Mouse (Mus musculus): ENCODE results near the gene Rnf5. TPM values are rescaled to one million over a fixed set of nuclear protein-coding genes. Genes with fewer than 3 reads are reported as not detected.

The Rnf5 gene
- total RNA-seq, 1 experiment: 22.8 TPM

DNA sequence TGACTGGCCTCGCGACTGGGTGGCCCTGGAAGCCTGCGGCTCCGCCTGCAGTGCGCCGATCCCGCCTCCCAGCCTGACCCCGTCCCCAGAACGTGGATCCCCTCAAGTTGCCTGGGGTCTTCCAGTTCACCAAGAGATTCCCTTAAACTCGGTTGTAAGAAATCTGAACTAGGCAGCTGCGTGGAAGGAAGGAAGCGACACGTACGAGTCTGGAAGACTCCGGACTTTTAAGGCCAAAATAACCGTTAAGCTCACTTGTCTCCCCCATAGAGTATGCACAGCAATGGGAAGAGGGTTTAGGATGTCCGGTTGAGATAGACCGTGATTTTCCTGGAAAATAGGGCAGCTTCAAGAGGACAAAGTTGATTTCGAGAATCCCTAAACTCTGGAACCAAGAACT lies 15.7 kb downstream of the Rnf5 start:
- TF ChIP-seq ZC3H11A (IDR thresholded peaks at IDR 0.05; ENCODE audit: borderline replicate concordance, low read depth, low read length): no peak
- no peak for TF ChIP-seq HCFC1 (IDR thresholded peaks at IDR 0.05; ENCODE audit: borderline replicate concordance, insufficient read depth, low read length)
- no peak for TF ChIP-seq CHD2 (IDR thresholded peaks at IDR 0.05; ENCODE audit: low read depth, low read length)
- no peak for TF ChIP-seq ZNF384 (IDR thresholded peaks at IDR 0.05; ENCODE audit: low read depth, low read length)
- TF ChIP-seq MAFK (IDR thresholded peaks at IDR 0.05; ENCODE audit: insufficient read depth, low read depth, low read length): no peak
- Histone ChIP-seq H3K36me3 (ENCODE audit: control insufficient read depth, insufficient read depth, low read length, poor library complexity, severe bottlenecking) (no peaks in the 10 kb centered on the region), H3K27ac (ENCODE audit: insufficient read depth, low read depth, low read length, poor library complexity, severe bottlenecking) (peak overlapping the region; percentile 47; the same call in 1 of the 2 replicates), H3K9ac (ENCODE audit: insufficient read depth, low read depth, low read length, poor library complexity, severe bottlenecking) (peak overlapping the region; percentile 96), H3K4me3 (ENCODE audit: insufficient read depth in 1 of 2, low read depth in 1 of 2, low read length in 2 of 2, poor library complexity in 1 of 2, severe bottlenecking in 1 of 2) (peak overlapping the region; percentile 91 to 95), H3K9me3 (ENCODE audit: control insufficient read depth, insufficient read depth, low read depth, low read length) (no peaks in the 10 kb centered on the region), H3K4me1 (ENCODE audit: control insufficient read depth in 2 of 2, insufficient read depth in 2 of 2, low read length in 2 of 2, poor library complexity in 1 of 2) (peaks cover 15 to 25% of the 10 kb centered on the region in 2 experiments)
- DNase-seq (ENCODE audit: low read depth, low spot score): no peak
- in situ Hi-C loops (cut with MboI; ENCODE audit: low sequenced_read_pairs in 2 of 2, unreplicated experiment in 2 of 2): no loop called here

DNA sequence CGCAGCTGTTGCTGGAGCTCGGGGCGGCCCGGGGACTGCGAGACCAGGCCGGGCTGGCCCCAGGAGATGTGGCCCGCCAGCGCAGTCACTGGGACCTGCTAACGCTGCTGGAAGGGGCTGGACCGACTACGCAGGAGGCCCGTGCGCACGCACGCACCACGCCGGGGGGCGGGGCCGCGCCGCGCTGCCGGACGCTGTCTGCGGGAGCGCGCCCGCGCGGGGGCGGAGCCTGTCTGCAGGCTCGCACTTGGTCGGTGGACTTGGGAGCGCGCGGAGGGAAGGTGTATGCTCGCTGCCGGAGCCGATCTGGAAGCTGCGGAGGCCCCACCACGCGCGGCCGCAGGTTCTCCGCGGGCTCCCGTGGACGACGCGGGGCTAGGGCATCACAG lies 16.1 kb downstream of the Rnf5 start:
- H3K4me1 ChIP-seq (ENCODE audit: control insufficient read depth in 2 of 2, insufficient read depth in 2 of 2, low read length in 2 of 2, poor library complexity in 1 of 2): peaks cover 15 to 25% of the 10 kb centered on the region in 2 experiments
- peak overlapping the region; percentile 90 for H3K27ac ChIP-seq (ENCODE audit: insufficient read depth, low read depth, low read length, poor library complexity, severe bottlenecking)

DNA sequence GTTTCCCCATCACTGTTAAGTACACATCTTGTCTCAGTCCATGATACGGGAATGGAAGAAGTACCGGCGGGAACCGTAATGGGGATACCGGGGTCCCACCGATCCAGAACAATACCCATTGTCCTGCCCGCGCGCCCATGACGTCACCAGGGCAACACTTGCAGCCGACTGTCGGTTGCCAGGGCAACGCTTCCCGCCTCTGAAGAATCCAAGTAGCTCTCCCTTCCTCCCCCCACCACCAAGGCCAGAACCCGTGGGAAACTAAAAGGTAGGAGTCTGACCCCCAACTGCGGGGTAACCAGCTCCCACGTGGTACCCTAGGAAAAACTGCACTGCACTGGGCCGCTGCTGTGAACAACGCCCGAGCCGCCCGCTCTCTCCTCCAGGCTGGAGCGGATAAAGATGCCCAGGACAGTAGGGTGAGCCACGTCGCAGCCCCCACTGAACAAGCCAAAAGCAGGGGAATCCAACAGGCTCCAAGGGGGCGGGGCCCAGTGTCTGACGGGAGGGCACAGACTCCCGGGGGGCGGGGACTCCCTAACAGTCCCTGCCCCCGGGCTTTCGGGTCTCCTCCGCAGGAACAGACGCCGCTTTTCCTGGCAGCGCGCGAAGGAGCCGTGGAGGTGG lies 16.6 kb downstream of the Rnf5 start:
- in situ Hi-C loops (cut with MboI; ENCODE audit: low sequenced_read_pairs in 2 of 2, unreplicated experiment in 2 of 2): no loop called here
- Histone ChIP-seq H3K4me1 (ENCODE audit: control insufficient read depth in 2 of 2, insufficient read depth in 2 of 2, low read length in 2 of 2, poor library complexity in 1 of 2) (peaks cover 15 to 25% of the 10 kb centered on the region in 2 experiments), H3K9ac (ENCODE audit: insufficient read depth, low read depth, low read length, poor library complexity, severe bottlenecking) (peak overlapping the region; percentile 77), H3K9me3 (ENCODE audit: control insufficient read depth, insufficient read depth, low read depth, low read length) (no peaks in the 10 kb centered on the region), H3K36me3 (ENCODE audit: control insufficient read depth, insufficient read depth, low read length, poor library complexity, severe bottlenecking) (no peaks in the 10 kb centered on the region), H3K27ac (ENCODE audit: insufficient read depth, low read depth, low read length, poor library complexity, severe bottlenecking) (peak overlapping the region; percentile 90), H3K4me3 (ENCODE audit: insufficient read depth in 1 of 2, low read depth in 1 of 2, low read length in 2 of 2, poor library complexity in 1 of 2, severe bottlenecking in 1 of 2) (peak overlapping the region; percentile 91 to 95)
- TF ChIP-seq HCFC1 (IDR thresholded peaks at IDR 0.05; ENCODE audit: borderline replicate concordance, insufficient read depth, low read length): no peak; the same call in 1 of the 2 replicates
- TF ChIP-seq MAFK (IDR thresholded peaks at IDR 0.05; ENCODE audit: insufficient read depth, low read depth, low read length): no peak
- no peak for TF ChIP-seq CHD2 (IDR thresholded peaks at IDR 0.05; ENCODE audit: low read depth, low read length)
- no peak for TF ChIP-seq ZC3H11A (IDR thresholded peaks at IDR 0.05; ENCODE audit: borderline replicate concordance, low read depth, low read length)
- TF ChIP-seq ZNF384 (IDR thresholded peaks at IDR 0.05; ENCODE audit: low read depth, low read length): no peak
- DNase-seq (ENCODE audit: low read depth, low spot score): peak; percentile 89

More for the DNA sequence above, 16.1 kb downstream of the Rnf5 start:
- Histone ChIP-seq H3K36me3 (ENCODE audit: control insufficient read depth, insufficient read depth, low read length, poor library complexity, severe bottlenecking) (no peaks in the 10 kb centered on the region), H3K4me3 (ENCODE audit: insufficient read depth in 1 of 2, low read depth in 1 of 2, low read length in 2 of 2, poor library complexity in 1 of 2, severe bottlenecking in 1 of 2) (peak overlapping the region; percentile 91 to 95), H3K9me3 (ENCODE audit: control insufficient read depth, insufficient read depth, low read depth, low read length) (no peaks in the 10 kb centered on the region), H3K9ac (ENCODE audit: insufficient read depth, low read depth, low read length, poor library complexity, severe bottlenecking) (peak overlapping the region; percentile 96)
- TF ChIP-seq CHD2 (IDR thresholded peaks at IDR 0.05; ENCODE audit: low read depth, low read length) (no peak), MAFK (IDR thresholded peaks at IDR 0.05; ENCODE audit: insufficient read depth, low read depth, low read length) (no peak), ZC3H11A (IDR thresholded peaks at IDR 0.05; ENCODE audit: borderline replicate concordance, low read depth, low read length) (no peak), HCFC1 (IDR thresholded peaks at IDR 0.05; ENCODE audit: borderline replicate concordance, insufficient read depth, low read length) (no peak; the same call in 1 of the 2 replicates), ZNF384 (IDR thresholded peaks at IDR 0.05; ENCODE audit: low read depth, low read length) (no peak)
- in situ Hi-C loops (cut with MboI; ENCODE audit: low sequenced_read_pairs in 2 of 2, unreplicated experiment in 2 of 2): no loop called here
- no peak for DNase-seq (ENCODE audit: low read depth, low spot score)

DNA sequence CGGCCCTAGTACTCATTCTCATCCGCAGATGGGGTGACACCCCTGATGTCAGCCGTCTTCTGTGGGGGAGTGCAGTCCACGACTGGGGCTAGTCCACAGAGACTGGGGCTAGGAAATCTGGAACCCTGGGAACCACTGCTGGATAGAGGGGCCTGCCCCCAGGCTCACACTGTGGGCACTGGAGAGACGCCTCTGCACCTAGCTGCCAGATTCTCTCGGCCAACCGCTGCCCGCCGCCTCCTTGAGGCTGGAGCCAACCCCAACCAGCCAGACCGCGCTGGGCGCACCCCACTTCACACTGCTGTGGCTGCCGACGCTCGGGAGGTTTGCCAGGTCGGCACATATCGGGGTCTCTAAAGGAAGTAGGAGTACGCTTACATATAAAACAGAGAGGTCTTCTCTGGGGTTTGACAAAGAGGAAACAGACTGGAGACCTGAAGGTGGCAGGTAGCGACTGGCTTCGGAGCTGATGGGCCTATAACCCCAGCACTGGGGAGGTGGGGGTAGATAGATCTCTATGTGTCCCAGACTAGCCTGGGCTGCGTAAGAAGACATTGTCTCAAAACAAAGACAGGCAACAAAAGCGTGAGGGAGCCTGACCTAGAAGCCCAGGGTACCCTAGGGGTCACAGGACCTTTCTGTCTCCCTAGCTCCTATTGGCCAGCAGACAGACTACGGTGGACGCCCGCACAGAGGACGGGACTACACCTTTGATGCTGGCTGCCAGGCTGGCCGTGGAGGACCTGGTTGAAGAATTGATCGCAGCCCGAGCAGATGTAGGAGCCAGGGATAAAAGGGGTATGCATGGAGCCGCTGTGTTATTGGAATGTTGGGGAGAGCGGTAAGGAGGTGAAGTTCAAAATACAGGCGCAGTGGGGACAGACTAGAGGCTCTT lies 17.4 kb downstream of the Rnf5 start:
- TF ChIP-seq ZNF384 (IDR thresholded peaks at IDR 0.05; ENCODE audit: low read depth, low read length): no peak
- no peak for TF ChIP-seq MAFK (IDR thresholded peaks at IDR 0.05; ENCODE audit: insufficient read depth, low read depth, low read length)
- TF ChIP-seq ZC3H11A (IDR thresholded peaks at IDR 0.05; ENCODE audit: borderline replicate concordance, low read depth, low read length): no peak
- TF ChIP-seq CHD2 (IDR thresholded peaks at IDR 0.05; ENCODE audit: low read depth, low read length): no peak
- no peak for TF ChIP-seq HCFC1 (IDR thresholded peaks at IDR 0.05; ENCODE audit: borderline replicate concordance, insufficient read depth, low read length)
- no peaks in the 10 kb centered on the region for H3K36me3 ChIP-seq (ENCODE audit: control insufficient read depth, insufficient read depth, low read length, poor library complexity, severe bottlenecking)
- no peaks in the 10 kb centered on the region for H3K9me3 ChIP-seq (ENCODE audit: control insufficient read depth, insufficient read depth, low read depth, low read length)
- peak overlapping the region; percentile 91 to 95 for H3K4me3 ChIP-seq (ENCODE audit: insufficient read depth in 1 of 2, low read depth in 1 of 2, low read length in 2 of 2, poor library complexity in 1 of 2, severe bottlenecking in 1 of 2)
- peak overlapping the region; percentile 77 for H3K9ac ChIP-seq (ENCODE audit: insufficient read depth, low read depth, low read length, poor library complexity, severe bottlenecking)
- in situ Hi-C loops (cut with MboI; ENCODE audit: low sequenced_read_pairs in 2 of 2, unreplicated experiment in 2 of 2): no loop called here
- H3K27ac ChIP-seq (ENCODE audit: insufficient read depth, low read depth, low read length, poor library complexity, severe bottlenecking): peak overlapping the region; percentile 90; the same call in 1 of the 2 replicates
- no peak for DNase-seq (ENCODE audit: low read depth, low spot score)
- peaks cover 15 to 25% of the 10 kb centered on the region in 2 experiments for H3K4me1 ChIP-seq (ENCODE audit: control insufficient read depth in 2 of 2, insufficient read depth in 2 of 2, low read length in 2 of 2, poor library complexity in 1 of 2)

Measured in ES-E14 (cell line).